Mouse (Mus musculus): ENCODE results near the gene Amot. TPM values are rescaled to one million over a fixed set of nuclear protein-coding genes. Genes with fewer than 3 reads are reported as not detected.

Gene Amot
- polyA plus RNA-seq, 1 experiment from 2014 or later, result 17.5 TPM

GRCm38 (mm10) chrX:145463524-145463923 lies 41.5 kb downstream of the Amot start:
- 72% methylated on average over 2 of the region's 2 CpGs for whole genome bisulfite sequencing
- Histone ChIP-seq H3K4me2 (ENCODE audit: low read depth, low read length, severe bottlenecking) (no peak overlapping the region), H3K4me3 (ENCODE audit: low read depth, low read length) (no peak overlapping the region), H3K4me1 (replicated peaks; ENCODE audit: control insufficient read depth, insufficient read depth, low read length) (no peaks in the 10 kb centered on the region), H3K27ac (ENCODE audit: low read depth, low read length) (no peak overlapping the region), H3K9me3 (ENCODE audit: control insufficient read depth, low read length) (no peaks in the 10 kb centered on the region), H3K27me3 (ENCODE audit: control insufficient read depth, insufficient read depth, low read length) (no peaks in the 10 kb centered on the region; the same call in 1 of the 2 replicates), H3K36me3 (ENCODE audit: control insufficient read depth, insufficient read depth, low read length) (no peaks in the 10 kb centered on the region), H3K9ac (ENCODE audit: low read length) (no peak overlapping the region)
- DNase-seq (ENCODE audit: low spot score) (no peak), ATAC-seq (replicated peaks; ENCODE audit: low FRiP score) (no peak)

- Histone ChIP-seq H3K9me3 (ENCODE audit: control insufficient read depth, low read length) (no peaks in the 10 kb centered on the region), H3K4me1 (replicated peaks; ENCODE audit: control insufficient read depth, insufficient read depth, low read length) (no peaks in the 10 kb centered on the region), H3K27ac (ENCODE audit: low read depth, low read length) (no peak overlapping the region), H3K27me3 (ENCODE audit: control insufficient read depth, insufficient read depth, low read length) (no peaks in the 10 kb centered on the region), H3K9ac (ENCODE audit: low read length) (no peak overlapping the region), H3K4me3 (ENCODE audit: low read depth, low read length) (no peak overlapping the region), H3K4me2 (ENCODE audit: low read depth, low read length, severe bottlenecking) (no peak overlapping the region), H3K36me3 (ENCODE audit: control insufficient read depth, insufficient read depth, low read length) (no peaks in the 10 kb centered on the region)
- ATAC-seq (replicated peaks; ENCODE audit: low FRiP score) (no peak), DNase-seq (ENCODE audit: low spot score) (no peak)
- 82% methylated on average over 3 of the region's 3 CpGs for WGBS
Observed at GRCm38 (mm10) chrX:145461339-145461738, 43.6 kb downstream of the Amot start.

GRCm38 (mm10) chrX:145456251-145456650 lies 48.7 kb downstream of the Amot start:
- WGBS, result 94% methylated on average over 4 of the region's 4 CpGs
- Histone ChIP-seq H3K4me3 (ENCODE audit: low read depth, low read length) (no peak overlapping the region), H3K4me2 (ENCODE audit: low read depth, low read length, severe bottlenecking) (no peak overlapping the region), H3K27ac (ENCODE audit: low read depth, low read length) (no peak overlapping the region), H3K9me3 (ENCODE audit: control insufficient read depth, low read length) (no peaks in the 10 kb centered on the region), H3K4me1 (replicated peaks; ENCODE audit: control insufficient read depth, insufficient read depth, low read length) (no peaks in the 10 kb centered on the region), H3K36me3 (ENCODE audit: control insufficient read depth, insufficient read depth, low read length) (no peaks in the 10 kb centered on the region), H3K27me3 (ENCODE audit: control insufficient read depth, insufficient read depth, low read length) (no peaks in the 10 kb centered on the region), H3K9ac (ENCODE audit: low read length) (no peak overlapping the region)
- ATAC-seq (replicated peaks; ENCODE audit: low FRiP score) (no peak), DNase-seq (ENCODE audit: low spot score) (no peak)

GRCm38 (mm10) chrX:145455629-145456028 lies 49.4 kb downstream of the Amot start:
- Histone ChIP-seq H3K9me3 (ENCODE audit: control insufficient read depth, low read length) (no peaks in the 10 kb centered on the region), H3K4me2 (ENCODE audit: low read depth, low read length, severe bottlenecking) (no peak overlapping the region), H3K4me3 (ENCODE audit: low read depth, low read length) (no peak overlapping the region), H3K36me3 (ENCODE audit: control insufficient read depth, insufficient read depth, low read length) (no peaks in the 10 kb centered on the region), H3K9ac (ENCODE audit: low read length) (no peak overlapping the region), H3K4me1 (replicated peaks; ENCODE audit: control insufficient read depth, insufficient read depth, low read length) (no peaks in the 10 kb centered on the region), H3K27ac (ENCODE audit: low read depth, low read length) (no peak overlapping the region), H3K27me3 (ENCODE audit: control insufficient read depth, insufficient read depth, low read length) (no peaks in the 10 kb centered on the region)
- 89% methylated on average over 6 of the region's 6 CpGs for WGBS
- DNase-seq (ENCODE audit: low spot score), result no peak
- no peak for ATAC-seq (replicated peaks; ENCODE audit: low FRiP score)

- 82% methylated on average over 4 of the region's 4 CpGs for WGBS
- no peaks in the 10 kb centered on the region for H3K36me3 ChIP-seq (ENCODE audit: control insufficient read depth, insufficient read depth, low read length)
Observed at GRCm38 (mm10) chrX:145454828-145455227, 50.2 kb downstream of the Amot start.

GRCm38 (mm10) chrX:145441526-145441925 lies 63.5 kb downstream of the Amot start:
- 92% methylated on average over 2 of the region's 2 CpGs for WGBS
- Histone ChIP-seq H3K4me3 (ENCODE audit: low read depth, low read length) (no peak overlapping the region), H3K9me3 (ENCODE audit: control insufficient read depth, low read length) (no peaks in the 10 kb centered on the region), H3K36me3 (ENCODE audit: control insufficient read depth, insufficient read depth, low read length) (no peaks in the 10 kb centered on the region), H3K27ac (ENCODE audit: low read depth, low read length) (no peak overlapping the region), H3K27me3 (ENCODE audit: control insufficient read depth, insufficient read depth, low read length) (no peaks in the 10 kb centered on the region), H3K9ac (ENCODE audit: low read length) (no peak overlapping the region), H3K4me1 (replicated peaks; ENCODE audit: control insufficient read depth, insufficient read depth, low read length) (no peaks in the 10 kb centered on the region), H3K4me2 (ENCODE audit: low read depth, low read length, severe bottlenecking) (no peak overlapping the region)
- DNase-seq (ENCODE audit: low spot score) (no peak), ATAC-seq (replicated peaks; ENCODE audit: low FRiP score) (no peak)

More at GRCm38 (mm10) chrX:145454828-145455227, 50.2 kb downstream of the Amot start:
- H3K9ac ChIP-seq (ENCODE audit: low read length), result no peak overlapping the region
- no peak for DNase-seq (ENCODE audit: low spot score)
- no peaks in the 10 kb centered on the region for H3K9me3 ChIP-seq (ENCODE audit: control insufficient read depth, low read length)
- no peak overlapping the region for H3K27ac ChIP-seq (ENCODE audit: low read depth, low read length)
- H3K4me2 ChIP-seq (ENCODE audit: low read depth, low read length, severe bottlenecking), result no peak overlapping the region
- ATAC-seq (replicated peaks; ENCODE audit: low FRiP score), result no peak
- H3K27me3 ChIP-seq (ENCODE audit: control insufficient read depth, insufficient read depth, low read length), result no peaks in the 10 kb centered on the region
- no peaks in the 10 kb centered on the region for H3K4me1 ChIP-seq (replicated peaks; ENCODE audit: control insufficient read depth, insufficient read depth, low read length)
- H3K4me3 ChIP-seq (ENCODE audit: low read depth, low read length), result no peak overlapping the region

GRCm38 (mm10) chrX:145433652-145434051 lies 71.3 kb downstream of the Amot start:
- Histone ChIP-seq H3K4me1 (replicated peaks; ENCODE audit: control insufficient read depth, insufficient read depth, low read length) (no peaks in the 10 kb centered on the region), H3K27me3 (ENCODE audit: control insufficient read depth, insufficient read depth, low read length) (no peaks in the 10 kb centered on the region), H3K9ac (ENCODE audit: low read length) (no peak overlapping the region), H3K4me2 (ENCODE audit: low read depth, low read length, severe bottlenecking) (no peak overlapping the region), H3K4me3 (ENCODE audit: low read depth, low read length) (no peak overlapping the region), H3K36me3 (ENCODE audit: control insufficient read depth, insufficient read depth, low read length) (no peaks in the 10 kb centered on the region), H3K9me3 (ENCODE audit: control insufficient read depth, low read length) (no peaks in the 10 kb centered on the region), H3K27ac (ENCODE audit: low read depth, low read length) (no peak overlapping the region)
- ATAC-seq (replicated peaks; ENCODE audit: low FRiP score) (no peak), DNase-seq (ENCODE audit: low spot score) (no peak)
- WGBS, result 80% methylated on average over 4 of the region's 4 CpGs

- Histone ChIP-seq H3K9me3 (ENCODE audit: control insufficient read depth, low read length) (no peaks in the 10 kb centered on the region), H3K4me3 (ENCODE audit: low read depth, low read length) (no peak overlapping the region), H3K4me1 (replicated peaks; ENCODE audit: control insufficient read depth, insufficient read depth, low read length) (no peaks in the 10 kb centered on the region), H3K9ac (ENCODE audit: low read length) (no peak overlapping the region), H3K27ac (ENCODE audit: low read depth, low read length) (no peak overlapping the region), H3K27me3 (ENCODE audit: control insufficient read depth, insufficient read depth, low read length) (no peaks in the 10 kb centered on the region), H3K36me3 (ENCODE audit: control insufficient read depth, insufficient read depth, low read length) (no peaks in the 10 kb centered on the region), H3K4me2 (ENCODE audit: low read depth, low read length, severe bottlenecking) (no peak overlapping the region)
- 88% methylated on average over 5 of the region's 5 CpGs for WGBS
- ATAC-seq (replicated peaks; ENCODE audit: low FRiP score), result no peak
- DNase-seq (ENCODE audit: low spot score), result no peak
Observed at GRCm38 (mm10) chrX:145430836-145431570, 74.0 kb downstream of the Amot start.

- H3K9me3 ChIP-seq (ENCODE audit: control insufficient read depth, low read length), result no peaks in the 10 kb centered on the region
- H3K27ac ChIP-seq (ENCODE audit: low read depth, low read length), result no peak overlapping the region
- H3K27me3 ChIP-seq (ENCODE audit: control insufficient read depth, insufficient read depth, low read length), result no peaks in the 10 kb centered on the region
- H3K9ac ChIP-seq (ENCODE audit: low read length), result no peak overlapping the region
- ATAC-seq (replicated peaks; ENCODE audit: low FRiP score), result no peak
- H3K4me1 ChIP-seq (replicated peaks; ENCODE audit: control insufficient read depth, insufficient read depth, low read length), result no peaks in the 10 kb centered on the region
- DNase-seq (ENCODE audit: low spot score), result no peak
- no peaks in the 10 kb centered on the region for H3K36me3 ChIP-seq (ENCODE audit: control insufficient read depth, insufficient read depth, low read length)
- H3K4me2 ChIP-seq (ENCODE audit: low read depth, low read length, severe bottlenecking), result no peak overlapping the region
- 68% methylated on average over 1 of the region's 1 CpGs for WGBS
- H3K4me3 ChIP-seq (ENCODE audit: low read depth, low read length), result no peak overlapping the region
Observed at GRCm38 (mm10) chrX:145428811-145429210, 76.2 kb downstream of the Amot start.
